Mouse (Mus musculus): ENCODE measurements at regions not wholly inside any gene's neighbourhood (a gene's known extent, or its start where the extent isn't known, plus 50 kb on each side); places are given as distances from the start of the nearest gene placed in this dataset.

DNA sequence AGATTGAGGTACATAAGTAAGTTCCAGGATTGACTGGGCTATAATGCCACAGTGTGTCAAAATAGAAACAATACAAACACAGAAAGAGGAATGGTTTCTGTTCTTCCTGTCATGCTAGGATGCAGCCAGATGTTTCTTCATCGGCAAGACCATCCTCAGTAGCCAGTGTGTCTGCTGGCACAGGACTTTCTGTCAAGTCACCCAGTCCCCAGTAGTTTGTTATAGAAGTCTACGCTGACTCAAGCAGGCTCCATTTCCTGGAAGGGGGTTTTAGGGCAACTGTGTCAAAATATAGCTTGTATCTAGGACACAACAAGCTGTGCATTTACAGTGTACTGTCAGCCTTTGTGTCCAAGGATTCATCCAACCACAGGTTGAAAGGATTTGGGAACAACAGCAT is 86.7 kb upstream of the Egln3 start:
- no peaks in the 10 kb centered on the region for H3K27me3 ChIP-seq (ENCODE audit: insufficient read depth, low read length)
- no peaks in the 10 kb centered on the region for H3K36me3 ChIP-seq (ENCODE audit: insufficient read depth, low read length)
- peaks cover 16% of the 10 kb centered on the region for H3K9me3 ChIP-seq (ENCODE audit: low read length)
- TF ChIP-seq POU5F1 (IDR thresholded peaks at IDR 0.05; ENCODE audit: borderline replicate concordance, low read length) = no peak
- TF ChIP-seq NANOG (IDR thresholded peaks at IDR 0.05; ENCODE audit: borderline replicate concordance, low read length) = no peak
- no peak for TF ChIP-seq CTCF (conservative IDR thresholded peaks at IDR 0.05; ENCODE audit: low read length)
- no peak overlapping the region for H3K4me3 ChIP-seq (replicated peaks; ENCODE audit: low read length)
- H3K4me1 ChIP-seq (replicated peaks; ENCODE audit: low read depth, low read length) = no peaks in the 10 kb centered on the region

GRCm38 (mm10) chr12:54288747-54289146 is 85.1 kb upstream of the Egln3 start:
- H3K36me3 ChIP-seq (ENCODE audit: insufficient read depth, low read length) = no peaks in the 10 kb centered on the region
- TF ChIP-seq CTCF (conservative IDR thresholded peaks at IDR 0.05; ENCODE audit: low read length) = no peak
- TF ChIP-seq NANOG (IDR thresholded peaks at IDR 0.05; ENCODE audit: borderline replicate concordance, low read length) = no peak
- TF ChIP-seq POU5F1 (IDR thresholded peaks at IDR 0.05; ENCODE audit: borderline replicate concordance, low read length) = no peak
- H3K9me3 ChIP-seq (ENCODE audit: low read length) = peaks cover 4% of the 10 kb centered on the region
- H3K4me1 ChIP-seq (replicated peaks; ENCODE audit: low read depth, low read length) = peaks cover under 1% of the 10 kb centered on the region; the same call in 1 of the 2 replicates
- no peak overlapping the region for H3K4me3 ChIP-seq (replicated peaks; ENCODE audit: low read length)
- H3K27me3 ChIP-seq (ENCODE audit: insufficient read depth, low read length) = no peaks in the 10 kb centered on the region

DNA sequence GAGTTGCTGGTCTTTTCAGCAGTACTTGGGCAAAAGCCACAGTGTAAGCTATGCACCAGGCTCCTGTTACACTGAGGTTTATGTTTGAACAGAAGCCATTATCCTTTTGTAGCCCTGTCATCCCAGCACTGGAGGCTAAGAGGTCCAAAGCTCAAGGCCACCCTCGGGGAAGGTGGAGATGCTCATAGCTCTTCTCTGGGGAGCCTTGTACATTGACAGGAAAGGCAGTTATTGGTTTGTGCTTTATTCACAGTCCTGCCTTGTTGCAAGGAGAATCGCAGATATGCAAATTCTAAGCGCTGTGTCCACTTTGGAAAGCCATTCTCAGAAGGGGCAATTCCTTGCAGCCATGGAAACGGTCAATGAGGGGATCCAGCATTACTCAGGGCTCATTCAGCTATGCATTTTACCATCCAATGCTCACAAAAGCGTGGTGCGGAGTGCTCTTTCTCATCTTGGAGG is 84.4 kb upstream of the Egln3 start:
- H3K4me3 ChIP-seq (replicated peaks; ENCODE audit: low read length) = no peak overlapping the region
- no peaks in the 10 kb centered on the region for H3K27me3 ChIP-seq (ENCODE audit: insufficient read depth, low read length)
- peaks cover 5% of the 10 kb centered on the region for H3K4me1 ChIP-seq (replicated peaks; ENCODE audit: low read depth, low read length)
- no peaks in the 10 kb centered on the region for H3K9me3 ChIP-seq (ENCODE audit: low read length)
- no peaks in the 10 kb centered on the region for H3K36me3 ChIP-seq (ENCODE audit: insufficient read depth, low read length)
- no peak for TF ChIP-seq CTCF (conservative IDR thresholded peaks at IDR 0.05; ENCODE audit: low read length)
- no peak for TF ChIP-seq POU5F1 (IDR thresholded peaks at IDR 0.05; ENCODE audit: borderline replicate concordance, low read length)
- no peak for TF ChIP-seq NANOG (IDR thresholded peaks at IDR 0.05; ENCODE audit: borderline replicate concordance, low read length)

- TF ChIP-seq NANOG (IDR thresholded peaks at IDR 0.05; ENCODE audit: borderline replicate concordance, low read length) = no peak
- TF ChIP-seq CTCF (conservative IDR thresholded peaks at IDR 0.05; ENCODE audit: low read length) = no peak
- no peak for TF ChIP-seq POU5F1 (IDR thresholded peaks at IDR 0.05; ENCODE audit: borderline replicate concordance, low read length)
- Histone ChIP-seq H3K4me1 (replicated peaks; ENCODE audit: low read depth, low read length) (peaks cover 5% of the 10 kb centered on the region), H3K27me3 (ENCODE audit: insufficient read depth, low read length) (no peaks in the 10 kb centered on the region), H3K4me3 (replicated peaks; ENCODE audit: low read length) (no peak overlapping the region), H3K9me3 (ENCODE audit: low read length) (no peaks in the 10 kb centered on the region), H3K36me3 (ENCODE audit: insufficient read depth, low read length) (no peaks in the 10 kb centered on the region)
Measured at GRCm38 (mm10) chr12:54286911-54287819, 83.5 kb upstream of the Egln3 start.

DNA sequence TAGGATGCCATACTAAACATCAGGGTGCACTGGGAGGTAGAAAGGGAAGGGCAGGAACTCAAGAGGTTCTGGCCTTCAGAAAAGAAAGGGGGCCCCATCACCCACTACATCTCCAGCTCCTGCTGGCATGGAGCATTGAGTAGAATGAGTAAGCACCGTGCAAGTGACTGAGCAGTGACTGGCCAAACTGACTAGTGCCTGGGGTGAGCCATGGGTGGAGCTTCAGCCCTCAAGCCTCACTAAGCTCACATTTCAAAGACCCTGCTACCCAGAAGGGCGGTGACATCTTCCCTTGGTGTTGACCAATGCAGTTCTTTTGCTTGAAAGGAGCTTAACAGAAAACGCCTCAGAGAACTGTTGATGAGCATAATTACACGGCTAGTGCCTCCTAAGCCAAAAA is 80.0 kb upstream of the Egln3 start:
- Histone ChIP-seq H3K4me3 (replicated peaks; ENCODE audit: low read length) (no peak overlapping the region), H3K27me3 (ENCODE audit: insufficient read depth, low read length) (no peaks in the 10 kb centered on the region; the same call in 1 of the 2 replicates), H3K4me1 (replicated peaks; ENCODE audit: low read depth, low read length) (peaks cover 5% of the 10 kb centered on the region), H3K36me3 (ENCODE audit: insufficient read depth, low read length) (no peaks in the 10 kb centered on the region), H3K9me3 (ENCODE audit: low read length) (peaks cover 16% of the 10 kb centered on the region)
- TF ChIP-seq POU5F1 (IDR thresholded peaks at IDR 0.05; ENCODE audit: borderline replicate concordance, low read length) (no peak), CTCF (conservative IDR thresholded peaks at IDR 0.05; ENCODE audit: low read length) (no peak), NANOG (IDR thresholded peaks at IDR 0.05; ENCODE audit: borderline replicate concordance, low read length) (no peak)

DNA sequence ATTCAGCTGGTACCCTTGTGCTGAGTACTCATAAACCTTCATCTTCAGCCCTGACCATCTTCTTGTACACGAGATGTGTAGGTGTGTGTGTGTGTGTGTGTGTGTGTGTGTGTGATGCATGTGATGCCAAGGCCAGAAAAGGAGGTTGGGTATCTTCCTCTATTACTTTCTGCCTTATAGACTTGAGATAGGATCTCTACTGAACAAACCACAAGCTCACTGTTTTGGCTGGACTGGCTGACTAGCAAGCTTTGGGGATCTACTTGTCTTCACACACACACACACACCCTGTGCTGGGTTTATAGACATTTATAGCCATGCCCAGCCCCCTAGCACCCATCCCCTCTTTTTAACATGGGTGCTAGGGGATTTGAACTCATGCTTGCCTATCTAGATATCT is 79.4 kb upstream of the Egln3 start:
- TF ChIP-seq POU5F1 (IDR thresholded peaks at IDR 0.05; ENCODE audit: borderline replicate concordance, low read length) (no peak), CTCF (conservative IDR thresholded peaks at IDR 0.05; ENCODE audit: low read length) (no peak), NANOG (IDR thresholded peaks at IDR 0.05; ENCODE audit: borderline replicate concordance, low read length) (no peak)
- no peaks in the 10 kb centered on the region; the same call in 1 of the 2 replicates for H3K27me3 ChIP-seq (ENCODE audit: insufficient read depth, low read length)
- H3K4me1 ChIP-seq (replicated peaks; ENCODE audit: low read depth, low read length) = peaks cover 5% of the 10 kb centered on the region
- no peaks in the 10 kb centered on the region for H3K36me3 ChIP-seq (ENCODE audit: insufficient read depth, low read length)
- peaks cover 16% of the 10 kb centered on the region for H3K9me3 ChIP-seq (ENCODE audit: low read length)
- H3K4me3 ChIP-seq (replicated peaks; ENCODE audit: low read length) = no peak overlapping the region

GRCm38 (mm10) chr12:54282281-54282921 is 78.7 kb upstream of the Egln3 start:
- Histone ChIP-seq H3K36me3 (ENCODE audit: insufficient read depth, low read length) (no peaks in the 10 kb centered on the region), H3K27me3 (ENCODE audit: insufficient read depth, low read length) (no peaks in the 10 kb centered on the region; the same call in 1 of the 2 replicates), H3K4me3 (replicated peaks; ENCODE audit: low read length) (no peak overlapping the region), H3K4me1 (replicated peaks; ENCODE audit: low read depth, low read length) (peaks cover 5% of the 10 kb centered on the region), H3K9me3 (ENCODE audit: low read length) (peaks cover 16% of the 10 kb centered on the region)
- no peak for TF ChIP-seq CTCF (conservative IDR thresholded peaks at IDR 0.05; ENCODE audit: low read length)
- no peak for TF ChIP-seq NANOG (IDR thresholded peaks at IDR 0.05; ENCODE audit: borderline replicate concordance, low read length)
- no peak for TF ChIP-seq POU5F1 (IDR thresholded peaks at IDR 0.05; ENCODE audit: borderline replicate concordance, low read length)

DNA sequence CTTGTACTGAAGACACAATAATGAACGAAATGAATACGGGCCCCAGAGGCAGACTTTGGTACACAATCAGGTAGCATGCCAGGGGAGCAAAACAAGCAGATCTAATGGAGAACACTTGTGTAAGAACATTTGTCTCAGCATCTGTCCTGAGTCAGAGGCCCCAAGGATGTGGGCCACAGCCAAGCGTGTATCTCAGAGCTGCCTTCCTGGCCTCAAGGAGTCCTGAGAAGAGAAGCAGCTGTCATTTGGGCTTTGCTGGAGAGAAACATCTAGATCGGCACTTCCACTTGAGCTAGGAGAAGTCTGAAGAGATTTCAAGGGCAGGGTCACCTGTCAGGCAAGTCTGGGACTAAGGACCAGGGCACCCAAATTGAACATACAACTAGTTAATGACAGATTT is 76.8 kb upstream of the Egln3 start:
- H3K36me3 ChIP-seq (ENCODE audit: insufficient read depth, low read length) = no peaks in the 10 kb centered on the region
- TF ChIP-seq POU5F1 (IDR thresholded peaks at IDR 0.05; ENCODE audit: borderline replicate concordance, low read length) (no peak), CTCF (conservative IDR thresholded peaks at IDR 0.05; ENCODE audit: low read length) (no peak), NANOG (IDR thresholded peaks at IDR 0.05; ENCODE audit: borderline replicate concordance, low read length) (no peak)
- H3K4me3 ChIP-seq (replicated peaks; ENCODE audit: low read length) = no peak overlapping the region
- no peaks in the 10 kb centered on the region; the same call in 1 of the 2 replicates for H3K27me3 ChIP-seq (ENCODE audit: insufficient read depth, low read length)
- H3K9me3 ChIP-seq (ENCODE audit: low read length) = peaks cover 16% of the 10 kb centered on the region
- peaks cover 5% of the 10 kb centered on the region for H3K4me1 ChIP-seq (replicated peaks; ENCODE audit: low read depth, low read length)

Measured in E14TG2a.4 (cell line).